Mouse (Mus musculus) kidney, postnatal 4 days (tissue): ENCODE measurements around the gene 4933434E20Rik.

Experiments used
- DNase-seq, 2 experiments: peaks; one replicate each; pipeline ENCODE4 v3.0.0; 2021; ENCODE audit warnings: mixed read lengths in 2 of 2

Gene 4933434E20Rik

DNA sequence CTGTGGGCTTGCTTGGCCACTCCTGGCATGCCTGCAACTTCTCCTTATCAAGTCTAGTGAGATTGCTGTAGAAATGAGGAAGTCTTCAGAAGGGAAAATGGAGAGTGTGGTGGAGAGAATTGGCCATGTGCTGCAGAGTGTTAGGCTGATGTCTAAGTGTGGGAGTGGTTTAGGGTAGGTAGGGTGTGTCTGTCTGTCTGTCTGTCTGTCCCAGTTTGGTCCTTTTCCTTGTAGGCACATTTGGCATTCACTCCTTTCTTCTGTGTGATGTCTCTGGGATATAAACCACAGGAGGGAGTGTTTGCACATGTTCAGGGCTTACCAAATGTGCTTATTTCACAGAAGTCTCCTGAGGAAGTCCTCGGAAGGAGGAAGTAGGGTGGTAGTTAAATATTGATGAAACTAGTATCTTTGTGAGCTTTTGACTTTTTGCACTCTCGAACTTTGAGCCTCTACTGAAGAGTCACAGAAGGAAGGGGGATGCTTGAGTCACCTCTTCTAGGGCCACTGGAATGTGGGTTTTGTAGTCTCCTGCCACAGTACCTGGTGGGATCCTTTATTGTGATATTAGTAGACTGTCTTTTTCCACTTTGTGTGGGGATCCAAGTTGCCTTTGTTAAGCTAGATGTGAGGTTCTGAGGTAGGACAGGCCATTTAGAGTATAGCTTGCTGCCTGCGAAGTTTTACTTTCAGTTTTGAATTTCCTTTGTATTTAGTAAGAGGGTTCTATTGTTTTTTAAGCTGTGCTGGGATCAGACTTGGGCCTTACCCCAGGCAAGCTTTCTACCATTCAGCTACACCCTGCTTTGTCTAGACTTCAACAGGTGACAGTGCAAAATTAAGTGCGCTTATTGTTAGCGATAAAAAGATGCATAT, 30.2 kb downstream of the 4933434E20Rik start:
- no peak for DNase-seq

DNA sequence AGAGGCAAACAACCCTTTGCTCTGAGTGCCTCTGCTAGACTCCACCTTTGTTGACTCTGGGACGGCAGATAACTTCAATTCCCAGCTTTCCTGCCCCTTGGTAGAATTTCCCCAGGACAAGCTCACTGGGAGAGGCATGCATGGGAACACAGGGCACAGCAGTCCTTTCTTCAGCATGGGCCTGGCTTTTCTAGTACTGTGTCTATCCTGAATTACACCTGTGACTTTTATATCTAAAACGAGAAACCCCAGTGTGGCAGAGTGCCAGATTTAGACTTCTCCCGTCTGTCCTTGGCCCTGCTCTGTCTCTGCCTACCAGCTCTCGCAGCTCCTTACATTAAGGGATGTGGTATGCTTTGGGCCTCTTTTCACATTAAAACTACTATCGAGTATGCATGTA, 31.6 kb downstream of the 4933434E20Rik start:
- no peak for DNase-seq

DNA sequence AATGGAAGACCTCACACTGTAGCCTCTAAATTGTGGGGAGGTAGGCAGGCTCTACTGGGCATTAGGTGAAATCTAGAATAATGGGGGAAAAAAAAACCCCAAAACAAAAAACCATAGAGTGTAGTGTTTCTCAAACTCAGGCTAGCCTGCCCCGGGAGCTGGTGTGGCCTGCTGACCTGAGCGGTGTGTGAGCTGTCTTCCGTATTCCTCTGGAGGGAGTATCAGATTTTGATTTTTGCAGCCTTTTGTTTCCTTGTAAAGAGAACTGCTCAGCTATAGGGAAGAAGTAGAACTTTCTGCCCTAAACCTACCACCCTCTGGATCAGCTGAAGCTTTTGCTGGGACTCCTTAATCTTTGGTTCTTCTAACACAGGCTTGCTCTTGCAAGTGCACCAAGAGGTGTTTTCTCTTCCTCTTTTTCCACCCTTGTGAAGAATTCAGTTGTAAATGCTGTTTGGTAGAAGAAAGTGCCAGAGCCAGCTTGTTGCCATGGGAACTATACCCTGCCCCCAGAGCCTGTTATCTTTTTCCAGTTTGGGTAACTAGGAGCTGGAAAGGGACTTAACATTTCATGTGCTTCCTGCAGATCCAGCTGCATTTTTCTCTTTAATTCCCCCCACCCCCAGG, 32.4 kb downstream of the 4933434E20Rik start:
- no peak for DNase-seq

DNA sequence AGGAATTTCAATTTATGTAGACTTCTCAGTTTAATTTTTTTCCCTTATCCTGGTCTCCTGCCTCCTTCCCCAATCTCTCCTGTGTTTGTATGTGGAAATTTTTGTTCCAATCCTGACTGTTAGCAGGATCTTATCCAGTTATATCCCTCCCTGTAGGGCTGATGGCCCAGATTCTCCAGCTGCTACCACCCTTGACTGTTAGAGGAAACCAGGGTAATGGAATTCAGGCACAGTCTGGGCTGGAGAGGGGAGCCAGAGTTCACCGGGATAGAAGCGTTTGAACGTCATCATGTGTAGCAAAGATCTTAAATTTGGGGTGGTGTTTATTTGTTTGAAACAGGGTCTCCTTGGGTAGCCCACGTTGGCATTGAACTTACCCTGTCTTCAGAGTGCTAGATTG, 33.4 kb downstream of the 4933434E20Rik start:
- DNase-seq = peak in 1 of 2 experiments; percentile 25

DNA sequence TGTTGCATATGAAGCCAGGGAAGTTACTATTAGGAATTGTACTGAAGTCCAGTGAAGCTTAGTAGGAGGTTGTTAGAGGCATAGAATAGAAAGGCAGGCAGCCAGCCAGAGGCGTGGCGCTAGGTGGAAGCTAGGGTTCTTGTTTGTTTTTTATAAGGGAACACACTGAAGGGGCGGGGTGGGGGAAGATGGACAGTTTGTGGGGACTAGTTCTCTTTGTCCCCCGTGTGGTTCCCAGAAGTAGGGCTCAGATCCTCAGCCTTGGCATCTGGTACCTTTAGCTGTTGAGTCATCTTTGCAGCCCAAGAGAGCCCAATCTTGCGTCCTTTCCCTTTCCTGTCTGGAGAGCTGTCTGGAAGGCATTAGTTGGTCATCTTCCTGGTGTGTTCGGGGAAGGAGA, 33.8 kb downstream of the 4933434E20Rik start:
- DNase-seq = no peak

DNA sequence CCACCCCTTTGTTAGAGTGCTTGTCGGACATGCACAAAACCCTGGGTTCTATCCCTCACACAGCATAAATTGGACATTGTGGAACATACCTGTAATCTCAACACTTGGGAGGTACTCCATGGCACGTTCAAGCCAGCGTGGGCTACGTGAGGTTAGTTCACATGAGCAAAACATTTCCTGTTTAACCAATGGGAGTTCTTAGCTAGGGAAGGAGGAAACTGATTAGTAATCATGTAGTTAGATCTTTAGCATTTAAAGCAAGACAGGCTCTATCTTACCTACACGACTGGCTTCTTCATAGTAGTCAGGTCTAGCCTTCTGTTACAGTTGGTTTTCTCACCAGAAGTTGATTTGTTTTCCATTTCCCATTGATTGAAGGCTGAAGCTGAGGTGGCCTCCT, 34.6 kb downstream of the 4933434E20Rik start:
- DNase-seq = no peak

DNA sequence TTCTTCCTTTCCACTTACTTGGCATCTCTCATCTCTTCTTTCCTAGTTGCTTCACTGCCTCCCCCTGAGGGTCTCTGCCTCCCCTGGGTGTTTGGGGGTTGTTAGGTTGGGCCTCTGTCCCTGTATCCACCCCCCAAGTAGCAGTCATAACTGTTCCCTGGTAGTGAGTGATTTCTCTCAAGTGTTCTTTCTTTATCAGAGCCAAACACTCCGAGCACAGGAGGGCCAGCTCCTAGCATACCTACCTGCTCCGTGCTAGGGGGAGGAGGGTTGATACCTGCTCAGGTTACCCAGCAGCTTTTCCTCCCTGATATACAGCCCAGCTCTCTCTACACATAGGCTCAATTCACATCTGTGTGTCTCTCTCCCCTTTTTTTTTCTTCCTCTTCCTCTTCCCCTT, 37.2 kb downstream of the 4933434E20Rik start:
- DNase-seq = no peak

DNA sequence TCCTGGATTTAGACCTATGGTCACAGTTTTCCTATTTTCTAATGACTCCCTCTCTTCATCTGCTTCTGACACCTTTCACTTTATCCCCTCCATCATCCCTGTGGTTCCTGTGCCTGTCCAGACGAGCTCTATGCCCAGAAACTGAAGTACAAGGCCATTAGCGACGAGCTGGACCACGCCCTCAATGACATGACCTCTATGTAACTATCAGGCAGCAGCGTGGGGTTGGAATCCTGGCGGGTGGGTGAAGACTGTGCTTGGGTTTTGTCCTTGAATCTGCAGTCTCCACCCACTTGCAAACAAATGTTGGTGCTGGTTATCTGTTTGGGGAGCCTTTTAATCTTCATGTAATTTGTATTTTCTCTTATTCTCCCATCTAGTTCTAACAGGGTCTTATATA, 39.5 kb downstream of the 4933434E20Rik start:
- no peak for DNase-seq

DNA sequence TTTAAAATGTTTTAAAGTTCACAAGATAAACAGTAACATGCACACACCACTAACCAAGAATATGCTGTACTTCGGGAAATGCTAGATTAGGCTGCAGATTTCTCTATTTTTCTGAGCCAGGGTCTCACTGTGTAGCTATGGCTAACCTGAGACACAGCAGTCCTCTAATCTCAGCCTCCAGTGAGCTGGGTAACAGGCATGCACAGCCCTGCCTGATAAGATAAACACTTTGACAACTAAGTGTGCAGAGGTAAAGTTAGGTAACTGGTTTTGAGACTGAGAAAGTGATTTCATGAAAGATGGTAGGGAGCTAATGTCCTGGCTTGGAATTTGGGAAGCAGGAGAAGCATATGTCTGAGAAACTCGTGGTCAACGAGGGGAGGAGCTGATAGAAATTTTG, 43.0 kb downstream of the 4933434E20Rik start:
- DNase-seq = no peak

DNA sequence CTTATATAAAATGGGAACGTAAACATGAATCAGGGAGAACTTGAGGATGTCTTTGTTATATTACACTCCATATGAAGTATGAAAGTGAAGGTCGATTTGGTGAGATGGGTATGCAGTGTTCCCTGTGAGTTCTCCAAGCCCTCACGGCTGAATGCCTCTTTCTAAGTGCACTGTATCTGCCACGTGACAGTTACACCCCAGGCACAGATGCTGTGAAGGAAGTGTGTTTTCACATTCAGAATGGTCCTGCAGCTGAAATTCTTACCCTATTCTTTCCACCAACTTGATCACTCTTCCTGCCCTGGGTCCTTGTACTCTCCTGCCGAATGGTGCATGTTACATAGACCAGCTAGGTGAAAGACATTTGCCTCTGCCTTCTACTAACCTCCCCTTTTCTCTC, 46.5 kb downstream of the 4933434E20Rik start:
- no peak for DNase-seq

DNA sequence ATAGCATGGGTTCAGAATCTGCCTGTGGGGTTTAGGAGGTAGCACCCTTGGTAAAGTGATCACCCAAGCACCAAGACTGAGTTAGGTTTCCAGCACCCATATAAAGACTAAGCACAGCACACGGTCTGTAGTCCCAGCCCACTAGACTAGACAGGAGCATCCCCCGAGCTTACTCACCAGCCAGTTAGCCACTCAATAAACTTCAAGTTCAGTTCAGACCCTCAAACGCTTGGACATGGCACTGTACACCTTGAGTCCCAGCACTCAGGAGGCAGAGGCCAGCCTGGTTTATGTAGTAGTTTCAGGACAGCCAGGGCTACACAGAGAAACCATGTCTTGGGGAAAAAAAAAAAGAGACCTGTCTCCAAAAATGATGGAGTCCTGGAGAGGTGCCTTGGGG, 49.6 kb downstream of the 4933434E20Rik start:
- DNase-seq = no peak

DNA sequence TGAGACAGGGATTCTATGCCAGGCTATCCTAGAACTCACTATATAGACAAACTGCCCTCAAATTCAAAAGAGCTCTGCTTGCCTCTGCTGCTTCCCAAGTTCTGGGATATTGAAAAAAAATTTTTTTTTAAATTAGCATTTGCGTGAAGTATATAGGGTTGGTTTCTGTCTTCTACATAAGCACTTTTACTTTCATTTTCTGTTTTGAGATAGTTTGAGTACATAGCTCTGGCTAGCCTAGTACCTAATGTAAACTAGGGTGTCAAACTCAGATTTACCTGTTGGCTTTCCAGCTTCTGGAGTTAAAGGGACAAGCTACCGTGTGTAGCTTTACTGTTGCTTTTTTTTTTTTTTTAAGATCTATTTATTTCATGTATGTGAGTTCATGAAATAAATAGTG, 50.2 kb downstream of the 4933434E20Rik start:
- DNase-seq = no peak

DNA sequence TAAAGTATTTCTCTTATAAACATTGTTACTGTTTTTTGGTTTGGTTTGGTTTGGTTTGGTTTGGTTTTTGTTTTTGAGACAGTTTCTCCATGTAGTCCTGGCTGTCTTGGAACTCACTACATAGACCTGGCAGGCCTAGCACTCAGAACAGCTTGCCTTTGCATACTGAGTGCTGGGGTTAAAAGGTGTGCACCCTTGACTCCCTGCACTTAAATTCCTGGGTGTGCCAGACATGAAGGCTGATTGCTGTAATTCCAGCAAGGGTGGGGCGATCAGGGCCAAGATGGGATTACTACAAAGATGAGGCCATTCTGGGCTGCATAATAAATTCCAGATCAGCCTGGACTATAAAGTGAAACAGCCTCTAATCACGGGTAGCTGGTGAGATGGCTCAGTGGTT, 50.8 kb downstream of the 4933434E20Rik start:
- no peak for DNase-seq

DNA sequence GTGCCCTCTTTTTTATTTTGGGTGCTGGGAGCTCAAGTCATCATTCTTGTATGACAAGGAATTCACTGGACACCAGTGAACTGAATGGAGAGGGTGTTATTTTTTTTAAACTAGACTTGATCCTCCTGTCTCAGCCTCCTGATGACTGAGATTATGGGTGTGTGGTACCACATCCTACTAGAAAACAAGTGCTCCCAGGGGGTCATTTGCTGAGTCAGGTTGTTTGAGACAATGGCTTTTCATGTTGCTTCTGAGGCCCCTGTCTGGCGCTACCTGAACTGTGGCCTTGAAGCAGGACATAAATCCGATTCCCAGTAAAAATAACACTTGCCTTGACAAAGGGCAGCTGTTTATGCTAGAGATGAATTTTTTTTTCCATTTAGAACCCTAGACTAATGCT, 51.7 kb downstream of the 4933434E20Rik start:
- DNase-seq = no peak

DNA sequence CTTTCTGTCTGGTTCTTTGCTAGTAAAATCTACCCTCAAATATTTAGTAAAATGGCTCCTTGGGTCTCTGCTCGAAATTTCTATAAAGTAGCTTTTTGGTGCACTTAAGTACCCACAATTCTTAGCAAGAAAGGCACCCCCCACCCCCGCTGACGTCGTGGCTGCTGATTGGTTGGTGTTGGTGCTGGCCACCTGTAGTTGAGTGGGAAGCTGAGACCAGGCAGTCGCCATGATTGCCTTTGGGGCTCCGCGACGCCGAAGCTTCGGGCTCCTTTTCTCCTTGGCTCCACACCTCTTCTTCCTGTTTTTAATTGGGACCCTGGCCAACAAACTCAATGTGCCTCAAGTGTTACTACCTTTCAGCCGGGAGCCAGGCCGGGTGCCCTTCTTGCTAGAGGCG, 52.5 kb downstream of the 4933434E20Rik start, which contains the start of gene Nup210l:
TSS of gene Nup210l (plus strand) at position 195 of the 400 bp plus-strand sequence.
- DNase-seq = no peak

DNA sequence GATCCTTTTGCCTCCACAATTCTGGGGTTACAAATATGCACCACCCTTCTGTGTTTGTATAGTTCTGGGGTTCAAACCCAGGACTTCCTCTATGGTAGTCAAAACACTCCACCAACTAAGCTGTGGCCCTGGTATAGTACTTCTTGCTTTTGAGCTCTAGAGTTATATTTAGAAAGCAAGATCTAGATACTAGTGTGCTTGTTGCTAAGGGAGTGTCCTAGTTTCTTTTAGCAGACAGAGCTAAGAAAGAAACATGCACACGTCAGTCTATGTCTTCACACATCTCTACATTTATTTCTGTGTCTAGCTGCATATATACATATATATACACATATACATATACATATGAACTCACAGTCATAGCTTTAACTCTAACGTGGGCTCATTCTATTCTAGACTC, 60.3 kb downstream of the 4933434E20Rik start:
- no peak for DNase-seq

DNA sequence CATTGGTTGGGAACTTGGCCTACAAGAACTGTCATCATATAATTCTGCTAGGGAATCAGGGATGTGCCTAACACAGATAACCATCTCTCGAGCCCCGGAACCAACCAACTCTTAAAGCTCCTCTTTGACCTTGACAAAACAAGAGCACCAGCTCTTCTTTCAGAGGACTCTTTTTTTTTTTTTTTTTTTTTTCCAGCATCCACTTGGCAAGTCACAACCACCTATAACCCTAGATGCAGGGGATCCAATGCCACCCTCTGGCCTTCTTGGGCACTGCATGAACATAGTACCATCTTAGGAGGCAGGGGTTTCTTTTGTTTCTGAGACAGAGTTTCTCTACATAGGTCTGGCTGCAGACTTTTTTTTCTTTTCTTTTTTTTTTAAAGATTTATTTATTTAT, 62.9 kb downstream of the 4933434E20Rik start:
- DNase-seq = peak; percentile 34 to 35

DNA sequence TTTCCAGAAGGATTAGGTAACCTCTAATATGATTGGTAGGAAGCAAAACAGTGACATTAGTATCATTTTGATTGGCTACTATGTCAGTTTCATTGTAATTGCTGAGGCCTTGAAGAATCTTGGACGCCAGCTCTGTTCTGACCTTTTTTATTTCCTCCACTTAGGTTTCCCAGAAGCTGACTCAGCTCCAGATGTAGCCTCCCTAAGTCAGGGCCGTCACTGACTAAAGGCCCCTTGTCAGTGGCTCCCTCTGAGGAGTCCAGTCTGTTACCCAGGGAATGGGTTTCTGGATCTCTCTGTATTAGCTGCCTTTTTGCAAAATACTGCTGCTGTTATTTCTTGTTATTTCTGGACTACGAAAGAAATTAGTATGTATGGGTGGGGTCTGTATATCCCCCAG, 64.1 kb downstream of the 4933434E20Rik start:
- peak in 1 of 2 experiments; percentile 27 for DNase-seq
